In the genomic region with DNA sequence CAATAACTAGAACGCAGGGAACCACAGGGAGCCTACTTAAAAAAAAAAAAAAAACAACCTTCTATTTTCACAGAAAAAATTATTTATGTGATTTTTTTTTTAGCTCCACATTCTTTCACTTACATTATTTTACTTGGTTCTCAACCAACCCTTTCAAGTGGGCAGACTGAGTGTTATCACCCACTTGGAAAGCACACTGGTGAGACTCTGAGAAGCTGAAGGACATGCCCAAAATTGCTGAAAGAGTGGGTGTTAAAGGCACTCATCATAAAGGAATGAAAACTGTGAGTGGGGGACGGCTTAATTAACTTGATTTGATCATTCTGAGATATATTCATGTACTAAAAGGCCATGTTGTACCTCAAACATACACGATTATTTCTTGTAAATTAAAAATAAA, we compare ENCODE assay signal across 17 mouse cellular contexts.
"Had no signal": no experiment of that assay in that cellular context is flagged by ENCODE, and none has a peak within 500 bp of the region (broad histone marks: within the 10 kb centered on the region; RNA-seq: fewer than 3 reads in every experiment).

No protein-coding gene starts in this region.

- H3K27ac ChIP-seq: intestine, embryonic 15.5 days; kidney, embryonic 15.5 days; limb, embryonic 12.5 days; liver, embryonic 12.5 days; liver, embryonic 15.5 days; midbrain, embryonic 10.5 days; midbrain, embryonic 13.5 days; stomach, postnatal 0 days had no signal

- DNase-seq: kidney, adult 11 months; kidney, adult 8-10 months; kidney, postnatal 10 days; kidney, postnatal 36 days; layer of hippocampus, postnatal 36 days; left cerebral cortex, postnatal 4 days; thymus, postnatal 36 days had no signal

- ATAC-seq: intestine, embryonic 15.5 days; liver, embryonic 12.5 days; midbrain, embryonic 13.5 days had no signal

- H3K9me3 ChIP-seq: intestine, embryonic 15.5 days; limb, embryonic 15.5 days; liver, embryonic 15.5 days; midbrain, embryonic 13.5 days had no signal

- H3K27me3 ChIP-seq: intestine, embryonic 15.5 days; kidney, embryonic 15.5 days; limb, embryonic 15.5 days; liver, embryonic 12.5 days; liver, embryonic 15.5 days had no signal

- H3K4me3 ChIP-seq: intestine, embryonic 15.5 days; kidney, embryonic 15.5 days; limb, embryonic 12.5 days; limb, embryonic 15.5 days; liver, embryonic 12.5 days; liver, embryonic 15.5 days; megakaryocyte, embryonic 14.5 days; midbrain, embryonic 10.5 days; midbrain, embryonic 13.5 days had no signal

- H3K9ac ChIP-seq: intestine, embryonic 15.5 days; kidney, embryonic 15.5 days; limb, embryonic 12.5 days; limb, embryonic 15.5 days; liver, embryonic 12.5 days; liver, embryonic 15.5 days; midbrain, embryonic 13.5 days had no signal

- H3K4me2 ChIP-seq: intestine, embryonic 15.5 days; kidney, embryonic 15.5 days; limb, embryonic 12.5 days; limb, embryonic 15.5 days; liver, embryonic 12.5 days; liver, embryonic 15.5 days; midbrain, embryonic 13.5 days had no signal

- H3K36me3 ChIP-seq: intestine, embryonic 15.5 days; kidney, embryonic 15.5 days; limb, embryonic 12.5 days; limb, embryonic 15.5 days; liver, embryonic 12.5 days; liver, embryonic 15.5 days; midbrain, embryonic 10.5 days; midbrain, embryonic 13.5 days had no signal
